Mouse (Mus musculus): Measurements from ENCODE around the gene Mlf2. TPM values are rescaled to one million over a fixed set of nuclear protein-coding genes. Genes with fewer than 3 reads are reported as not detected.

Mlf2 gene
- total and polyA plus RNA-seq, 3 experiments: 116 to 203 (median 124) TPM

DNA sequence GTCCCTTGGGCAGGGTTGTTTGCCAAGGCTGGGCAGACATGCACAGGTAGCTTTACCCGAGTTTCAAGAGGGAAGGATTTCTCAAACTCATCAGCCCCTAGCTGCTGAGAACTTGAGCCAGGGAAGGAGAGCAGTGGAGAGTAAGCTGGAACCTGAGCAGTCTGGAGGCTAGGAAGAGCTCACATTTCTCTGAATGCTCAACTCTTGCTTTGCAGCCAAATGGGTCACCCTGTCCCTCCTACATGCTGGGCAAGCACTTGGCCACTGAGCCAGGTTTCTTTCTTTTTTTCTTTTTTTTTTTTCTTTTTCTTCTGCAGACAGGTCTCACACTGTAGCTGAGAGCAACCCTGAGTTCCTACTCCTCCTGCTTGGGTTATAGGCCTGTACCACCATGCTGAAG, 5.5 kb downstream of the Mlf2 start:
- Histone ChIP-seq H3K9ac (ENCODE audit: insufficient read depth, low read depth) (no peak overlapping the region), H3K4me1 (ENCODE audit: control insufficient read depth in 1 of 2, insufficient read depth in 2 of 2) (peaks cover 5 to 12% of the 10 kb centered on the region in 2 experiments), H3K27ac (ENCODE audit: insufficient read depth, low read depth) (no peak overlapping the region), H3K36me3 (replicated peaks in 1 of 2; ENCODE audit: control insufficient read depth in 1 of 2, insufficient read depth in 1 of 2, low read length in 1 of 2) (peaks cover 41 to 71% of the 10 kb centered on the region in 2 experiments), H3K4me2 (ENCODE audit: insufficient read depth, low read depth, poor library complexity, severe bottlenecking) (no peak overlapping the region), H3K79me2 (replicated peaks; ENCODE audit: control insufficient read depth, extremely low read depth, insufficient read depth, poor library complexity, severe bottlenecking) (peaks cover 14% of the 10 kb centered on the region), H3K4me3 (replicated peaks in 1 of 3; ENCODE audit: low read depth in 2 of 3, low read length in 2 of 3, poor library complexity in 1 of 3) (no peak overlapping the region), H3K27me3 (replicated peaks) (no peaks in the 10 kb centered on the region), H3K9me3 (replicated peaks; ENCODE audit: low read length) (peaks cover 2% of the 10 kb centered on the region)
- in situ Hi-C loops (cut with MboI; ENCODE audit: low pct_ligation_motif_present, low pct_unique_long_range_greater_than_20kb, low sequenced_read_pairs): loop anchor here (10.0 kb wide), 1 partner anchor 92 kb away; the partner anchor contains the start of gene Gnb3
- DNase-seq (ENCODE audit: extremely low read depth): no peak
- TF ChIP-seq IRF4 (IDR thresholded peaks at IDR 0.05; ENCODE audit: low read depth, low read length): no peak
- TF ChIP-seq MAX (IDR thresholded peaks at IDR 0.05; ENCODE audit: low read length): no peak
- TF ChIP-seq ZNF384 (IDR thresholded peaks at IDR 0.05; ENCODE audit: low read depth, low read length): no peak
- no peak for TF ChIP-seq ZKSCAN1 (IDR thresholded peaks at IDR 0.05; ENCODE audit: borderline replicate concordance, low read depth, low read length)
- no peak for TF ChIP-seq MAFK (IDR thresholded peaks at IDR 0.05; ENCODE audit: insufficient replicate concordance, low read length)
- no peak for TF ChIP-seq BHLHE40 (IDR thresholded peaks at IDR 0.05; ENCODE audit: low read depth, low read length)
- no peak for TF ChIP-seq USF1 (IDR thresholded peaks at IDR 0.05; ENCODE audit: low read depth, low read length)
- TF ChIP-seq JUND (conservative IDR thresholded peaks at IDR 0.05; ENCODE audit: low read depth, low read length): no peak
- TF ChIP-seq EP300 (IDR thresholded peaks at IDR 0.05; ENCODE audit: low read length): no peak
- TF ChIP-seq POLR2A (IDR thresholded peaks at IDR 0.05; ENCODE audit: low read depth, low read length): no peak
- TF ChIP-seq MYC (IDR thresholded peaks at IDR 0.05; ENCODE audit: low read depth, low read length): no peak
- TF ChIP-seq RAD21 (IDR thresholded peaks at IDR 0.05; ENCODE audit: low read depth, low read length): no peak
- TF ChIP-seq MXI1 (IDR thresholded peaks at IDR 0.05; ENCODE audit: low read depth, low read length): no peak
- TF ChIP-seq MAZ (IDR thresholded peaks at IDR 0.05; ENCODE audit: low read depth, low read length): no peak
- no peak for TF ChIP-seq E2F4 (IDR thresholded peaks at IDR 0.05; ENCODE audit: insufficient replicate concordance, low read depth, low read length)
- no peak for TF ChIP-seq CHD2 (IDR thresholded peaks at IDR 0.05; ENCODE audit: low read length)
- TF ChIP-seq ELF1 (IDR thresholded peaks at IDR 0.05; ENCODE audit: low read depth, low read length): no peak
- TF ChIP-seq SMC3 (IDR thresholded peaks at IDR 0.05; ENCODE audit: low read depth, low read length): no peak
- TF ChIP-seq CHD1 (IDR thresholded peaks at IDR 0.05; ENCODE audit: low read depth, low read length): no peak
- TF ChIP-seq RCOR1 (conservative IDR thresholded peaks at IDR 0.05; ENCODE audit: low read depth, low read length): no peak
- dilution Hi-C loops (cut with MboI; ENCODE audit: extremely low pct_ligation_motif_present, extremely low pct_unique_long_range_greater_than_20kb, low sequenced_read_pairs): no loop called here

DNA sequence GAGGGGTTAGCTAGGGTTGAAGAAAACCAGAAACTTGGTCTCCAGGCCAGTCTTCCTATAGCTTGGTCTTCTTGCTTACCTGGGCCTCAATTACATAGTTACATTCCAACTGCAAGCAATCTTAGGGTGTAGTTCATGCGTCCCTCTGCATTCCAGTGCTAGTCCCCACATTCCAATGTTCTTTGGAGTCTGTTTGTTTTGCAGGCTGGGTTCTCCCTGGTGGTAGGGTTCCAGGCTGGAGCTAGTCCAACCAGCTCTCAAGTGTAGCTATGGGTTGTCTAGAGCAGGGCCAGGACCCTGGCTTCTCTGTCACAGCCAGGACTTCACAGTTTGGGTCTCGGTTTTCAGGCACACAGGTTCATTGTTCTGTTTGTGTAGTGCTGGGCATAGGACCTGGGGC, 6.3 kb downstream of the Mlf2 start:
- dilution Hi-C loops (cut with MboI; ENCODE audit: extremely low pct_ligation_motif_present, extremely low pct_unique_long_range_greater_than_20kb, low sequenced_read_pairs) (no loop called here), in situ Hi-C loops (cut with MboI; ENCODE audit: low pct_ligation_motif_present, low pct_unique_long_range_greater_than_20kb, low sequenced_read_pairs) (loop anchor here (10.0 kb wide), 1 partner anchor 93 kb away; the partner anchor contains the start of gene Gnb3)
- DNase-seq (ENCODE audit: extremely low read depth): no peak
- Histone ChIP-seq H3K4me2 (ENCODE audit: insufficient read depth, low read depth, poor library complexity, severe bottlenecking) (no peak overlapping the region), H3K9me3 (replicated peaks; ENCODE audit: low read length) (peaks cover 2% of the 10 kb centered on the region), H3K4me3 (replicated peaks in 1 of 3; ENCODE audit: low read depth in 2 of 3, low read length in 2 of 3, poor library complexity in 1 of 3) (no peak overlapping the region), H3K36me3 (replicated peaks in 1 of 2; ENCODE audit: control insufficient read depth in 1 of 2, insufficient read depth in 1 of 2, low read length in 1 of 2) (peaks cover 41 to 68% of the 10 kb centered on the region in 2 experiments), H3K4me1 (ENCODE audit: control insufficient read depth in 1 of 2, insufficient read depth in 2 of 2) (peaks cover 1 to 5% of the 10 kb centered on the region in 2 experiments), H3K27ac (ENCODE audit: insufficient read depth, low read depth) (no peak overlapping the region), H3K27me3 (replicated peaks) (no peaks in the 10 kb centered on the region), H3K9ac (ENCODE audit: insufficient read depth, low read depth) (no peak overlapping the region), H3K79me2 (replicated peaks; ENCODE audit: control insufficient read depth, extremely low read depth, insufficient read depth, poor library complexity, severe bottlenecking) (peaks cover 6% of the 10 kb centered on the region)
- TF ChIP-seq CTCF (conservative IDR thresholded peaks at IDR 0.05 in 1 of 2, IDR thresholded peaks at IDR 0.05 in 1 of 2; ENCODE audit: low read depth in 2 of 2, low read length in 2 of 2) (no peak), NELFE (IDR thresholded peaks at IDR 0.05; ENCODE audit: low read depth, low read length) (no peak), GABPA (IDR thresholded peaks at IDR 0.05; ENCODE audit: insufficient replicate concordance, low read depth, low read length) (no peak), MAFK (IDR thresholded peaks at IDR 0.05; ENCODE audit: insufficient replicate concordance, low read length) (no peak), NRF1 (IDR thresholded peaks at IDR 0.05; ENCODE audit: low read depth, low read length) (no peak), KAT2A (IDR thresholded peaks at IDR 0.05; ENCODE audit: insufficient replicate concordance, low read length) (no peak), MAZ (IDR thresholded peaks at IDR 0.05; ENCODE audit: low read depth, low read length) (no peak), CHD2 (IDR thresholded peaks at IDR 0.05; ENCODE audit: low read length) (no peak), ZC3H11A (IDR thresholded peaks at IDR 0.05; ENCODE audit: low read depth, low read length) (no peak), MYC (IDR thresholded peaks at IDR 0.05; ENCODE audit: low read depth, low read length) (no peak), ZNF384 (IDR thresholded peaks at IDR 0.05; ENCODE audit: low read depth, low read length) (no peak), MAX (IDR thresholded peaks at IDR 0.05; ENCODE audit: low read length) (no peak), E2F4 (IDR thresholded peaks at IDR 0.05; ENCODE audit: insufficient replicate concordance, low read depth, low read length) (no peak), JUND (conservative IDR thresholded peaks at IDR 0.05; ENCODE audit: low read depth, low read length) (no peak), POLR2A (IDR thresholded peaks at IDR 0.05; ENCODE audit: low read depth, low read length) (no peak), USF1 (IDR thresholded peaks at IDR 0.05; ENCODE audit: low read depth, low read length) (no peak), JUN (IDR thresholded peaks at IDR 0.05; ENCODE audit: insufficient read depth, low read depth, low read length) (no peak)

Data from CH12.LX (cell line).